Mouse (Mus musculus) testis, adult 2 months (tissue): ENCODE data around the gene Rapgef3. TPM values are rescaled to one million over a fixed set of nuclear protein-coding genes. Genes with fewer than 3 reads are reported as not detected.

Source experiments
- H3K27ac ChIP-seq: fragments of 200-500 bp; 2 replicates; pipeline ENCODE4 v1.5.1; 2012; ENCODE audit warnings: low read depth, low read length; ENCODE audit not compliant: control insufficient read depth, insufficient read depth
- H3K27me3 ChIP-seq: fragments of 200-500 bp; 2 replicates; pipeline ENCODE4 v1.6.1; 2012; ENCODE audit warnings: mild to moderate bottlenecking, low read length, moderate library complexity; ENCODE audit not compliant: control insufficient read depth, insufficient read depth
- H3K36me3 ChIP-seq: fragments of 200-500 bp; 2 replicates; pipeline ENCODE4 v1.6.1; 2012; ENCODE audit warnings: mild to moderate bottlenecking, low read length; ENCODE audit not compliant: control insufficient read depth, insufficient read depth
- H3K4me1 ChIP-seq: fragments of 200-500 bp; 2 replicates; pipeline ENCODE4 v1.6.1; 2012; ENCODE audit warnings: low read length; ENCODE audit not compliant: control insufficient read depth, insufficient read depth
- H3K4me3 ChIP-seq: fragments of 200-500 bp; 2 replicates; pipeline ENCODE4 v1.5.1; 2012; ENCODE audit warnings: low read depth, mild to moderate bottlenecking, low read length, moderate library complexity, mixed read lengths; ENCODE audit not compliant: control insufficient read depth
- CTCF ChIP-seq: fragments of 200-500 bp; IDR thresholded peaks from 2 replicates; pipeline ENCODE4 v1.5.1; 2012; ENCODE audit warnings: low read depth, mild to moderate bottlenecking, inconsistent platforms, low read length, moderate library complexity; ENCODE audit not compliant: control insufficient read depth, insufficient read depth, insufficient replicate concordance
- POLR2A ChIP-seq: fragments of 200-500 bp; IDR thresholded peaks from 2 replicates; pipeline ENCODE4 v1.6.1; 2012; ENCODE audit warnings: low read depth, mild to moderate bottlenecking, inconsistent platforms, low read length, moderate library complexity; ENCODE audit not compliant: control insufficient read depth
- polyA plus RNA-seq: library from polyadenylated mRNA; depleted of rRNA; stranded (reverse); fragments of >200 nt; gene quantifications from 2 replicates; pipeline ENCODE4 v1.2.3, GENCODE M21; 2012

The Rapgef3 gene
- polyA plus RNA-seq, 1 experiment, result 16.1 TPM

GRCm38 (mm10) chr15:97780611-97781031 is 12.8 kb upstream of the Rapgef3 start:
- Histone ChIP-seq H3K36me3 (no peaks in the 10 kb centered on the region), H3K4me3 (no peak overlapping the region), H3K27ac (no peak overlapping the region; the same call in 1 of the 2 replicates), H3K27me3 (no peaks in the 10 kb centered on the region), H3K4me1 (peaks cover 4% of the 10 kb centered on the region)
- TF ChIP-seq CTCF, result no peak
- no peak for TF ChIP-seq POLR2A

GRCm38 (mm10) chr15:97779576-97779975 is 11.8 kb upstream of the Rapgef3 start:
- Histone ChIP-seq H3K36me3 (no peaks in the 10 kb centered on the region), H3K4me1 (no peaks in the 10 kb centered on the region; the same call in none of the 2 replicates), H3K27me3 (no peaks in the 10 kb centered on the region), H3K4me3 (no peak overlapping the region), H3K27ac (no peak overlapping the region)
- no peak for TF ChIP-seq CTCF
- no peak for TF ChIP-seq POLR2A

- H3K4me1 ChIP-seq, result no peaks in the 10 kb centered on the region; the same call in none of the 2 replicates
- no peaks in the 10 kb centered on the region for H3K27me3 ChIP-seq
- no peak within 1 kb of the TSS for H3K27ac ChIP-seq
- H3K4me3 ChIP-seq, result no peak within 1 kb of the TSS
- TF ChIP-seq POLR2A, result no peak
- TF ChIP-seq CTCF, result no peak
- H3K36me3 ChIP-seq, result no peaks in the 10 kb centered on the region
Observed at GRCm38 (mm10) chr15:97778311-97779098, 10.7 kb upstream of the Rapgef3 start, which contains the start of gene Slc48a1. Gene Slc48a1 (plus strand): TSS chr15:97778520.

GRCm38 (mm10) chr15:97776919-97777318 is 9.1 kb upstream of the Rapgef3 start:
- TF ChIP-seq POLR2A, result no peak
- TF ChIP-seq CTCF, result no peak
- H3K4me1 ChIP-seq, result no peaks in the 10 kb centered on the region; the same call in 1 of the 2 replicates
- H3K27ac ChIP-seq, result no peak overlapping the region
- H3K27me3 ChIP-seq, result no peaks in the 10 kb centered on the region
- H3K4me3 ChIP-seq, result no peak overlapping the region
- H3K36me3 ChIP-seq, result no peaks in the 10 kb centered on the region

- no peaks in the 10 kb centered on the region for H3K36me3 ChIP-seq
- no peaks in the 10 kb centered on the region for H3K27me3 ChIP-seq
- H3K4me3 ChIP-seq, result no peak overlapping the region
- TF ChIP-seq POLR2A (no peak), CTCF (peak; percentile 80; the same call in 1 of the 2 replicates)
- no peak overlapping the region for H3K27ac ChIP-seq
- no peaks in the 10 kb centered on the region; the same call in 1 of the 2 replicates for H3K4me1 ChIP-seq
Observed at GRCm38 (mm10) chr15:97776514-97776913, 8.7 kb upstream of the Rapgef3 start.

GRCm38 (mm10) chr15:97773961-97774370 is 6.2 kb upstream of the Rapgef3 start:
- no peak overlapping the region for H3K4me3 ChIP-seq
- H3K27me3 ChIP-seq, result no peaks in the 10 kb centered on the region
- H3K4me1 ChIP-seq, result no peaks in the 10 kb centered on the region; the same call in 1 of the 2 replicates
- H3K27ac ChIP-seq, result no peak overlapping the region
- TF ChIP-seq POLR2A, result no peak
- TF ChIP-seq CTCF, result no peak
- no peaks in the 10 kb centered on the region for H3K36me3 ChIP-seq

GRCm38 (mm10) chr15:97773108-97773507 is 5.3 kb upstream of the Rapgef3 start:
- no peak overlapping the region for H3K4me3 ChIP-seq
- H3K27ac ChIP-seq, result no peak overlapping the region
- H3K4me1 ChIP-seq, result no peaks in the 10 kb centered on the region
- TF ChIP-seq CTCF (no peak), POLR2A (no peak)
- H3K27me3 ChIP-seq, result no peaks in the 10 kb centered on the region
- no peaks in the 10 kb centered on the region for H3K36me3 ChIP-seq

GRCm38 (mm10) chr15:97770280-97770679 is 2.5 kb upstream of the Rapgef3 start:
- Histone ChIP-seq H3K4me3 (no peak overlapping the region), H3K27ac (no peak overlapping the region), H3K36me3 (no peaks in the 10 kb centered on the region), H3K27me3 (no peaks in the 10 kb centered on the region), H3K4me1 (peaks cover 3% of the 10 kb centered on the region)
- TF ChIP-seq CTCF (no peak), POLR2A (no peak)
